Mouse (Mus musculus): ENCODE measurements at regions not wholly inside any gene's neighbourhood (a gene's known extent, or its start where the extent isn't known, plus 50 kb on each side); places are given as distances from the start of the nearest gene placed in this dataset.
A peak's percentile ranks its signal among the peaks of the same experiment; 100 is the strongest.

DNA sequence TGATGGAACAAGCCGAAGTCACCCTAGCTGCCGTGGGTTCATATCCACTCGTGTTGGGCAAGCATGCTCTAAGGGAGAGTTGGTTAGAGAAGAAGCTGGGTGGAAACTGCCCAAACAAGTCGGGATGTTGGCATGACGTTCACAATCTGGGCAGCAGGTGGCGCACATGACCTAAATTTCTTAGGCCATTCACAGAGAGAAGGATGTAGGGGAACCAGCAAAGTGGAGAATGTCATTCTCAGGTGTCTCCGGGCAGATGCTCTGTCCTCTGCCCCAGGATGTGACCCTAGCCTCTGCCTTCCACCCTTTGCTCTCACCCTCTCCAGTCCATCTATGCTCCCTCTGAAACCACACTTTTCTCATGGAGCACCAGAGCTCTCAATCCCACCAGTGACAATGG is 63.7 kb upstream of the Arntl start:
- no peak overlapping the region for H3K27ac ChIP-seq (replicated peaks; ENCODE audit: low read depth, low read length)
- H3K4me1 ChIP-seq (ENCODE audit: control insufficient read depth, insufficient read depth, low read length), result 0 out of 2 replicates have a peak, but pooled peaks cover 9% of the 10 kb centered on the region
- DNase-seq (ENCODE audit: low spot score), result peak; percentile 84
- H3K4me2 ChIP-seq (ENCODE audit: low read depth, low read length), result no peak overlapping the region
- 0 out of 2 replicates have a peak, but pooled peaks have one; percentile 10 for ATAC-seq (ENCODE audit: low read depth)
- H3K9me3 ChIP-seq (ENCODE audit: control insufficient read depth, low read length), result no peaks in the 10 kb centered on the region
- no peaks in the 10 kb centered on the region for H3K36me3 ChIP-seq (ENCODE audit: control insufficient read depth, insufficient read depth, low read length)
- H3K9ac ChIP-seq (ENCODE audit: low read depth, low read length), result no peak overlapping the region
- WGBS, result 4% methylated on average over 7 of the region's 7 CpGs
- no peaks in the 10 kb centered on the region for H3K27me3 ChIP-seq (replicated peaks; ENCODE audit: control insufficient read depth, insufficient read depth, low read length)
- no peak overlapping the region for H3K4me3 ChIP-seq (ENCODE audit: low read depth, low read length)

GRCm38 (mm10) chr7:113145046-113145445 is 62.2 kb upstream of the Arntl start:
- 70% methylated on average over 8 of the region's 8 CpGs for WGBS
- no peak for ATAC-seq (ENCODE audit: low read depth)
- Histone ChIP-seq H3K4me2 (ENCODE audit: low read depth, low read length) (no peak overlapping the region), H3K4me1 (ENCODE audit: control insufficient read depth, insufficient read depth, low read length) (0 out of 2 replicates have a peak, but pooled peaks cover 9% of the 10 kb centered on the region), H3K27me3 (replicated peaks; ENCODE audit: control insufficient read depth, insufficient read depth, low read length) (no peaks in the 10 kb centered on the region), H3K9me3 (ENCODE audit: control insufficient read depth, low read length) (no peaks in the 10 kb centered on the region), H3K27ac (replicated peaks; ENCODE audit: low read depth, low read length) (no peak overlapping the region), H3K4me3 (ENCODE audit: low read depth, low read length) (no peak overlapping the region), H3K9ac (ENCODE audit: low read depth, low read length) (no peak overlapping the region), H3K36me3 (ENCODE audit: control insufficient read depth, insufficient read depth, low read length) (no peaks in the 10 kb centered on the region)
- DNase-seq (ENCODE audit: low spot score), result no peak

GRCm38 (mm10) chr7:113146108-113146507 is 61.2 kb upstream of the Arntl start:
- Histone ChIP-seq H3K4me1 (ENCODE audit: control insufficient read depth, insufficient read depth, low read length) (0 out of 2 replicates have a peak, but pooled peaks cover 17% of the 10 kb centered on the region), H3K9me3 (ENCODE audit: control insufficient read depth, low read length) (no peaks in the 10 kb centered on the region), H3K9ac (ENCODE audit: low read depth, low read length) (no peak overlapping the region), H3K27me3 (replicated peaks; ENCODE audit: control insufficient read depth, insufficient read depth, low read length) (no peaks in the 10 kb centered on the region), H3K4me2 (ENCODE audit: low read depth, low read length) (no peak overlapping the region), H3K4me3 (ENCODE audit: low read depth, low read length) (no peak overlapping the region), H3K27ac (replicated peaks; ENCODE audit: low read depth, low read length) (no peak overlapping the region), H3K36me3 (ENCODE audit: control insufficient read depth, insufficient read depth, low read length) (no peaks in the 10 kb centered on the region)
- WGBS, result 73% methylated on average over 2 of the region's 2 CpGs
- ATAC-seq (ENCODE audit: low read depth), result no peak
- no peak for DNase-seq (ENCODE audit: low spot score)

- ATAC-seq (ENCODE audit: low read depth), result no peak
- 83% methylated on average over 9 of the region's 9 CpGs for WGBS
Measured at GRCm38 (mm10) chr7:113146526-113146925, 60.7 kb upstream of the Arntl start.

DNA sequence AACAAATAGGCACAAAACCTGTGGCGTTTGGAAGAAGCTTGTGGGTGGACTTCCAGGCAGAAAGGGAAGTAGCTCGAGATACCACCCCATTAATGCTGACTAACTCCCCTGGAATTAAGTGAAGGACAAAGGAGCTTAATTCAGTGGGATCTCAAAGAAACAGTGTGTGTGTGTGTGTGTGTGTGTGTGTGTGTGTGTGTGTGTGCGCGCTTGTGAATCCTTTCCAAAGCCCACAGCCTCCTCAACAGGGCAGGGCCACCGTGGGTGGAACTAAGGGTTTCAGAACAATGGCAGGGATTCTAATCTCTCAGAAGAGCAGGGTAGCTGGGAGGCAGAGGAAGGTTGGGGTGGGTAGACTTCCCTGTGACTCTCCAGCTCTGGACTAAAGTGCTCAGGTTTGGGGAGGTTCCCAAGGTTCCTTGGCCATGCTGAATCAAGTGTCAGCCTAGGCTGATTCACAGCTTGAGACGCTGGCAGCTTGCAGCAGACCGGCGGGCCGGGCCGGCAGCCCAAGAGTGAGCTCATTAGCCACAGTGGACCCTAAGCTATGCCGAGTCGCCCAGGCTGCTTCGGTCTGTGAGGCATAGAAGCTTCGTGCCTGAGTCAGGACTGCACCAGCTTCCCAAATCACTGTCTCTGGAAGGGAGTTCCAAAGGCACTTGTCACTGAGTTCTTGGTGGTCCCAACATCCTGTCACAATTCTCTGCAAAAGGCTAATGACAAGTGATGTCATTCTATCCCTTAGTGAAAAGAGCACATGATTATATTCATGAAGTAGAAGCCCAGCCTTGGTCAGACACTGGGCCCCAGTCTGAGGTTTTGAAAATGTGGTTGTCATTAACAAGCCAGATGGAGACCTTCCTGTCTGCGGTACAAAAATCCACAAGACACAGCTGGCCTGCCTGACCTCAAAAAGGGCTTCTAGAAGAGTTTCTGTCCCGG is 59.6 kb upstream of the Arntl start:
- Histone ChIP-seq H3K9ac (ENCODE audit: low read depth, low read length) (no peak overlapping the region), H3K4me3 (ENCODE audit: low read depth, low read length) (no peak overlapping the region), H3K9me3 (ENCODE audit: control insufficient read depth, low read length) (no peaks in the 10 kb centered on the region), H3K36me3 (ENCODE audit: control insufficient read depth, insufficient read depth, low read length) (no peaks in the 10 kb centered on the region), H3K4me2 (ENCODE audit: low read depth, low read length) (no peak overlapping the region), H3K27me3 (replicated peaks; ENCODE audit: control insufficient read depth, insufficient read depth, low read length) (no peaks in the 10 kb centered on the region), H3K4me1 (ENCODE audit: control insufficient read depth, insufficient read depth, low read length) (0 out of 2 replicates have a peak, but pooled peaks cover 23% of the 10 kb centered on the region), H3K27ac (replicated peaks; ENCODE audit: low read depth, low read length) (no peak overlapping the region)
- ATAC-seq (ENCODE audit: low read depth), result peak; percentile 56
- WGBS, result 28% methylated on average over 16 of the region's 16 CpGs
- peak; percentile 71 for DNase-seq (ENCODE audit: low spot score)

More at GRCm38 (mm10) chr7:113146526-113146925, 60.7 kb upstream of the Arntl start:
- H3K9me3 ChIP-seq (ENCODE audit: control insufficient read depth, low read length), result no peaks in the 10 kb centered on the region
- no peak for DNase-seq (ENCODE audit: low spot score)
- no peaks in the 10 kb centered on the region for H3K27me3 ChIP-seq (replicated peaks; ENCODE audit: control insufficient read depth, insufficient read depth, low read length)
- no peak overlapping the region for H3K4me3 ChIP-seq (ENCODE audit: low read depth, low read length)
- no peak overlapping the region for H3K27ac ChIP-seq (replicated peaks; ENCODE audit: low read depth, low read length)
- no peaks in the 10 kb centered on the region for H3K36me3 ChIP-seq (ENCODE audit: control insufficient read depth, insufficient read depth, low read length)
- no peak overlapping the region for H3K4me2 ChIP-seq (ENCODE audit: low read depth, low read length)
- H3K9ac ChIP-seq (ENCODE audit: low read depth, low read length), result no peak overlapping the region
- H3K4me1 ChIP-seq (ENCODE audit: control insufficient read depth, insufficient read depth, low read length), result 0 out of 2 replicates have a peak, but pooled peaks cover 22% of the 10 kb centered on the region

DNA sequence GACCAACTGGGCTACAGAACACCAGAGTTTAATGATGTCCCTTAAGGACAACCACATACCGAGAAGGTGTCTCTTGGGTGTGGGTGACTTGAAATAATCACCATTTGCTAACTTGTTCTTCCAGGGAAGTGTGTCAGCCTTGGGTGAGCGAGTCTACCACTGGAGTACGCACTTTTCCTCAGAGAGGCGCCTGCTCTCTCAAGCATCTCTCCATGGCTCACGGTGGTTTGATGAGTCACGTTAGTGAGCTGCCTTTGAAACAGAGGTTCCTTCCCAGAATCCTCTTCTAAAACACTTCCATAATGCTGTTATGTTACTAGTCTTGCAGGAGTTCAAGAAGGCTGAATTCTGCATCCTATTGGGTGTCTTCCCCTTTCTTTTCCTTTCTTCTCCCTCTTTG is 58.6 kb upstream of the Arntl start:
- Histone ChIP-seq H3K4me3 (ENCODE audit: low read depth, low read length) (no peak overlapping the region), H3K27ac (replicated peaks; ENCODE audit: low read depth, low read length) (no peak overlapping the region), H3K36me3 (ENCODE audit: control insufficient read depth, insufficient read depth, low read length) (no peaks in the 10 kb centered on the region), H3K9me3 (ENCODE audit: control insufficient read depth, low read length) (no peaks in the 10 kb centered on the region), H3K27me3 (replicated peaks; ENCODE audit: control insufficient read depth, insufficient read depth, low read length) (no peaks in the 10 kb centered on the region), H3K9ac (ENCODE audit: low read depth, low read length) (no peak overlapping the region), H3K4me2 (ENCODE audit: low read depth, low read length) (no peak overlapping the region), H3K4me1 (ENCODE audit: control insufficient read depth, insufficient read depth, low read length) (0 out of 2 replicates have a peak, but pooled peaks cover 23% of the 10 kb centered on the region)
- DNase-seq (ENCODE audit: low spot score) (no peak), ATAC-seq (ENCODE audit: low read depth) (no peak)
- WGBS, result 82% methylated on average over 6 of the region's 6 CpGs

- Histone ChIP-seq H3K4me2 (ENCODE audit: low read depth, low read length) (no peak overlapping the region), H3K4me1 (ENCODE audit: control insufficient read depth, insufficient read depth, low read length) (0 out of 2 replicates have a peak, but pooled peaks cover 23% of the 10 kb centered on the region), H3K9me3 (ENCODE audit: control insufficient read depth, low read length) (no peaks in the 10 kb centered on the region), H3K27me3 (replicated peaks; ENCODE audit: control insufficient read depth, insufficient read depth, low read length) (no peaks in the 10 kb centered on the region), H3K4me3 (ENCODE audit: low read depth, low read length) (no peak overlapping the region), H3K9ac (ENCODE audit: low read depth, low read length) (no peak overlapping the region), H3K36me3 (ENCODE audit: control insufficient read depth, insufficient read depth, low read length) (no peaks in the 10 kb centered on the region), H3K27ac (replicated peaks; ENCODE audit: low read depth, low read length) (no peak overlapping the region)
- DNase-seq (ENCODE audit: low spot score) (no peak), ATAC-seq (ENCODE audit: low read depth) (no peak)
- 74% methylated on average over 4 of the region's 4 CpGs for WGBS
Measured at GRCm38 (mm10) chr7:113149966-113150470, 57.2 kb upstream of the Arntl start.

- Histone ChIP-seq H3K9me3 (ENCODE audit: control insufficient read depth, low read length) (no peaks in the 10 kb centered on the region), H3K4me2 (ENCODE audit: low read depth, low read length) (no peak overlapping the region), H3K4me1 (ENCODE audit: control insufficient read depth, insufficient read depth, low read length) (0 out of 2 replicates have a peak, but pooled peaks cover 23% of the 10 kb centered on the region), H3K4me3 (ENCODE audit: low read depth, low read length) (no peak overlapping the region), H3K27me3 (replicated peaks; ENCODE audit: control insufficient read depth, insufficient read depth, low read length) (no peaks in the 10 kb centered on the region), H3K36me3 (ENCODE audit: control insufficient read depth, insufficient read depth, low read length) (no peaks in the 10 kb centered on the region), H3K27ac (replicated peaks; ENCODE audit: low read depth, low read length) (no peak overlapping the region), H3K9ac (ENCODE audit: low read depth, low read length) (no peak overlapping the region)
- DNase-seq (ENCODE audit: low spot score) (peak; percentile 57), ATAC-seq (ENCODE audit: low read depth) (no peak)
- 41% methylated on average over 6 of the region's 6 CpGs for WGBS
Measured at GRCm38 (mm10) chr7:113150789-113151188, 56.5 kb upstream of the Arntl start.
